15 mouse cellular contexts compared by ENCODE assay signal in the genomic region with DNA sequence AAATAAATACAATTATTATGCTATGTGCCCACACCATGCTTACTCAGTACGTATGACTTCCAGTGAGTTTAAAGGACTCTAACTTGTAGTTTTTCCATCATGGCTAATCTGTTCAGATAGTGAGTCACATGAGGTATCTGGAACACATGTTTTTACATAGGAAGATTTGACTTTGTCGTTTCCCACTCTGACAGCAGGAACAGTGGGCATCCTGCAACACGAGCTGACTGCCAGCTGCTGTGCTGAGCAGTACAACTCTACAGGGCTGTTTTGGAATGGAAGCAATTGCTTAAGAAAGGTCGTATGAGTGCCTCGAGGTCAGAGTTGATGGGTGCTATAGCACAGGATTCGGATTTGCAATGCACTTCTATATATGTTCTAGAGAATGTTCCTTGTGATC.
"Had no signal": no experiment of that assay in that cellular context is flagged by ENCODE, and none has a peak within 500 bp of the region (broad histone marks: within the 10 kb centered on the region; RNA-seq: fewer than 3 reads in every experiment).

No protein-coding gene starts in this region.

- H3K9ac ChIP-seq: limb, embryonic 12.5 days; liver, embryonic 13.5 days; midbrain, embryonic 15.5 days; neural tube, embryonic 12.5 days had no signal

- H3K4me3 ChIP-seq: limb, embryonic 12.5 days; liver, embryonic 13.5 days; midbrain, embryonic 15.5 days; neural tube, embryonic 12.5 days had no signal

- H3K9me3 ChIP-seq: limb, embryonic 12.5 days; liver, embryonic 13.5 days; midbrain, embryonic 15.5 days; neural tube, embryonic 12.5 days had no signal

- H3K4me1 ChIP-seq: limb, embryonic 12.5 days; liver, embryonic 13.5 days; neural tube, embryonic 12.5 days had no signal

- H3K27ac ChIP-seq: kidney, postnatal 0 days; limb, embryonic 12.5 days; liver, embryonic 13.5 days; midbrain, embryonic 15.5 days; neural tube, embryonic 12.5 days had no signal

- H3K4me2 ChIP-seq: limb, embryonic 12.5 days; liver, embryonic 13.5 days; midbrain, embryonic 11.5 days; midbrain, embryonic 15.5 days; neural tube, embryonic 12.5 days had no signal

- H3K27me3 ChIP-seq: limb, embryonic 12.5 days; liver, embryonic 13.5 days; midbrain, embryonic 15.5 days; neural tube, embryonic 12.5 days had no signal

- H3K36me3 ChIP-seq: midbrain, embryonic 15.5 days had no signal

- ATAC-seq: midbrain, embryonic 15.5 days had no signal

- DNase-seq: kidney, postnatal 36 days; layer of hippocampus, adult 9-11 months; layer of hippocampus, postnatal 36 days; liver; liver, embryonic 13.5 days; lung, adult 18-20 months; lung, postnatal 10 days; lung, postnatal 4 days; thymus, adult 18-20 months; thymus, postnatal 14 days had no signal
